Mouse (Mus musculus): Measurements from ENCODE around the gene Igfbp7. TPM values are rescaled to one million over a fixed set of nuclear protein-coding genes. Genes with fewer than 3 reads are reported as not detected.

The Igfbp7 gene
- total and polyA plus RNA-seq, 3 experiments: 0.17 to 0.70 (median 0.35) TPM

DNA sequence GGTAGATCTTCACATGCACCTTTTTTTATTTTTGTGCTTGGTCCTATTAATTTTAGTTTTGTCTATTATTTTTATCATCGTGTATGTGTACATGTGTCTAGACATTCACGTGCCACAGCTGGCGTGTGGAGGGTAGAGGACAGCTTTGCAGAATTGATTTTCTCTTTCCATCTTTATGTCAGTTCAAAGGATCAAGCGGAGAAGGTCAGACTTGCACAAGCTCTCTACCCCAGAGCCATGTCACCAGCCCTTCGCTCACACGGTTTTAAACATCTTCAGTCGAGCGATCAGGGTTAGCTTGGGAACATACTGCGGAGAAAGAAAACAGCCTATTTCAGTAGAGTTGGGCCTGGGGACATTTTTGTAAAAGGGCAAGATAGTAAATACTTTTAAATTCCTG, 23.2 kb upstream of the Igfbp7 start:
- no peak for TF ChIP-seq MYC (IDR thresholded peaks at IDR 0.05; ENCODE audit: low read depth, low read length)
- TF ChIP-seq IRF4 (IDR thresholded peaks at IDR 0.05; ENCODE audit: low read depth, low read length): no peak
- no peak for TF ChIP-seq CHD2 (IDR thresholded peaks at IDR 0.05; ENCODE audit: low read length)
- TF ChIP-seq USF1 (IDR thresholded peaks at IDR 0.05; ENCODE audit: low read depth, low read length): no peak
- TF ChIP-seq MEF2A (IDR thresholded peaks at IDR 0.05; ENCODE audit: borderline replicate concordance, low read depth, low read length): no peak
- Histone ChIP-seq H3K4me2 (ENCODE audit: insufficient read depth, low read depth, poor library complexity, severe bottlenecking) (no peak overlapping the region), H3K36me3 (replicated peaks in 1 of 2; ENCODE audit: control insufficient read depth in 1 of 2, insufficient read depth in 1 of 2, low read length in 1 of 2) (no peaks in the 10 kb centered on the region), H3K27ac (ENCODE audit: insufficient read depth, low read depth) (no peak overlapping the region), H3K4me1 (ENCODE audit: control insufficient read depth in 1 of 2, insufficient read depth in 2 of 2) (peaks cover 0 to 7% of the 10 kb centered on the region in 2 experiments; a peak in 2 of 4 replicates), H3K9ac (ENCODE audit: insufficient read depth, low read depth) (no peak overlapping the region), H3K27me3 (replicated peaks) (no peaks in the 10 kb centered on the region), H3K79me2 (replicated peaks; ENCODE audit: control insufficient read depth, extremely low read depth, insufficient read depth, poor library complexity, severe bottlenecking) (no peaks in the 10 kb centered on the region), H3K9me3 (replicated peaks; ENCODE audit: low read length) (no peaks in the 10 kb centered on the region), H3K4me3 (replicated peaks in 1 of 3; ENCODE audit: low read depth in 2 of 3, low read length in 2 of 3, poor library complexity in 1 of 3) (no peak overlapping the region)
- in situ Hi-C loops (cut with MboI; ENCODE audit: low pct_ligation_motif_present, low pct_unique_long_range_greater_than_20kb, low sequenced_read_pairs): no loop called here
- dilution Hi-C loops (cut with MboI; ENCODE audit: extremely low pct_ligation_motif_present, extremely low pct_unique_long_range_greater_than_20kb, low sequenced_read_pairs): no loop called here
- DNase-seq (ENCODE audit: extremely low read depth): no peak

DNA sequence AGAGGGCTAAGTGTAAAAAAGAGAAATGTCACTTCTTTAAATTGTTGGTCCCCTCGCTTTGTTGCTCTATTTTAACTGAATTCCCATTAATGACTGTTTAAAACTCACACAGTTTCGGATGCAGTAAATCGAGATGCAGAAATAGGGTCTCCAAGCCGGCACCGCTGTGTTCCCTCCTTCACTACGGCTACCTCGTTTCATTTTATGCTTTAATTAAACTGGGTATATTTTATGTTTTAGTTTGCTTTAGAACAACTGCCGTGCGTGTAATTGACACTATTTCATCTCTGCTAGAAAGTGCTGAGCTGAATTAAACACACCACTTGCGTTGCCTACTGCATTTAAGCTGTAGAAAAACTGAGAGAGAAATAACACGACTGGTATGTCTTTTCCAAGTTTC, 22.6 kb upstream of the Igfbp7 start:
- H3K4me2 ChIP-seq (ENCODE audit: insufficient read depth, low read depth, poor library complexity, severe bottlenecking): no peak overlapping the region
- TF ChIP-seq KAT2A (IDR thresholded peaks at IDR 0.05; ENCODE audit: insufficient replicate concordance, low read length): no peak
- TF ChIP-seq MYC (IDR thresholded peaks at IDR 0.05; ENCODE audit: low read depth, low read length): no peak
- no peak for TF ChIP-seq TCF12 (IDR thresholded peaks at IDR 0.05; ENCODE audit: low read depth, low read length)
- no peak for TF ChIP-seq JUND (conservative IDR thresholded peaks at IDR 0.05; ENCODE audit: low read depth, low read length)
- TF ChIP-seq POLR2AphosphoS2 (IDR thresholded peaks at IDR 0.05; ENCODE audit: low read depth, low read length): no peak
- no peak for TF ChIP-seq MXI1 (IDR thresholded peaks at IDR 0.05; ENCODE audit: low read depth, low read length)
- no peak for TF ChIP-seq ZNF384 (IDR thresholded peaks at IDR 0.05; ENCODE audit: low read depth, low read length)
- no peak for TF ChIP-seq POLR2A (IDR thresholded peaks at IDR 0.05; ENCODE audit: low read depth, low read length)
- no peak for TF ChIP-seq USF2 (conservative IDR thresholded peaks at IDR 0.05; ENCODE audit: low read depth, low read length)
- no peak for TF ChIP-seq MAX (IDR thresholded peaks at IDR 0.05; ENCODE audit: low read length)
- TF ChIP-seq CHD1 (IDR thresholded peaks at IDR 0.05; ENCODE audit: low read depth, low read length): no peak
- TF ChIP-seq HCFC1 (IDR thresholded peaks at IDR 0.05; ENCODE audit: low read depth, low read length): no peak
- no peak for TF ChIP-seq RCOR1 (conservative IDR thresholded peaks at IDR 0.05; ENCODE audit: low read depth, low read length)
- no peak for TF ChIP-seq USF1 (IDR thresholded peaks at IDR 0.05; ENCODE audit: low read depth, low read length)
- no peak overlapping the region for H3K4me3 ChIP-seq (replicated peaks in 1 of 3; ENCODE audit: low read depth in 2 of 3, low read length in 2 of 3, poor library complexity in 1 of 3)
- dilution Hi-C loops (cut with MboI; ENCODE audit: extremely low pct_ligation_motif_present, extremely low pct_unique_long_range_greater_than_20kb, low sequenced_read_pairs): no loop called here
- H3K36me3 ChIP-seq (replicated peaks in 1 of 2; ENCODE audit: control insufficient read depth in 1 of 2, insufficient read depth in 1 of 2, low read length in 1 of 2): no peaks in the 10 kb centered on the region
- no peak overlapping the region for H3K9ac ChIP-seq (ENCODE audit: insufficient read depth, low read depth)
- in situ Hi-C loops (cut with MboI; ENCODE audit: low pct_ligation_motif_present, low pct_unique_long_range_greater_than_20kb, low sequenced_read_pairs): no loop called here
- no peak for DNase-seq (ENCODE audit: extremely low read depth)
- no peaks in the 10 kb centered on the region for H3K9me3 ChIP-seq (replicated peaks; ENCODE audit: low read length)
- H3K79me2 ChIP-seq (replicated peaks; ENCODE audit: control insufficient read depth, extremely low read depth, insufficient read depth, poor library complexity, severe bottlenecking): no peaks in the 10 kb centered on the region
- H3K27me3 ChIP-seq (replicated peaks): no peaks in the 10 kb centered on the region
- peaks cover 0 to 7% of the 10 kb centered on the region in 2 experiments; a peak in 2 of 4 replicates for H3K4me1 ChIP-seq (ENCODE audit: control insufficient read depth in 1 of 2, insufficient read depth in 2 of 2)
- H3K27ac ChIP-seq (ENCODE audit: insufficient read depth, low read depth): no peak overlapping the region

All from CH12.LX (cell line).